Mouse (Mus musculus) c-Kit-positive CD71-positive TER-119-negative erythroid progenitor cells, embryonic 14.5 days (primary cell): ENCODE data around the gene Spaca3.

Source experiments
- DNase-seq: peaks from one replicate; pipeline ENCODE4 v3.0.0-alpha.2; 2013; ENCODE audit warnings: low read depth

Spaca3 gene

GRCm38 (mm10) chr11:80858065-80858464 is at the start of gene Spaca3:
TSS of gene Spaca3 (plus strand) at chr11:80858365.
- DNase-seq: no peak

- DNase-seq: no peak
Measured at GRCm38 (mm10) chr11:80808551-80809070, 49.6 kb upstream of the Spaca3 start.

- DNase-seq: no peak
Measured at GRCm38 (mm10) chr11:80809666-80809992, 48.5 kb upstream of the Spaca3 start.

GRCm38 (mm10) chr11:80809993-80810821 is 48.0 kb upstream of the Spaca3 start, which contains the start of gene Tmem98:
TSS of gene Tmem98 (plus strand) at chr11:80810175.
- no peak for DNase-seq

- no peak for DNase-seq
Measured at GRCm38 (mm10) chr11:80811156-80811555, 47.0 kb upstream of the Spaca3 start.

GRCm38 (mm10) chr11:80815354-80815753 is 42.8 kb upstream of the Spaca3 start:
- DNase-seq: no peak

GRCm38 (mm10) chr11:80818060-80818697 is 40.0 kb upstream of the Spaca3 start:
- peak; percentile 85 for DNase-seq

- DNase-seq: no peak
Measured at GRCm38 (mm10) chr11:80820085-80820484, 38.1 kb upstream of the Spaca3 start.

GRCm38 (mm10) chr11:80821296-80821695 is 36.9 kb upstream of the Spaca3 start:
- no peak for DNase-seq

GRCm38 (mm10) chr11:80821794-80822193 is 36.4 kb upstream of the Spaca3 start:
- DNase-seq: no peak

- no peak for DNase-seq
Measured at GRCm38 (mm10) chr11:80835395-80835794, 22.8 kb upstream of the Spaca3 start.

GRCm38 (mm10) chr11:80835841-80836240 is 22.3 kb upstream of the Spaca3 start:
- no peak for DNase-seq

GRCm38 (mm10) chr11:80838724-80839123 is 19.4 kb upstream of the Spaca3 start:
- no peak for DNase-seq

GRCm38 (mm10) chr11:80843435-80843834 is 14.7 kb upstream of the Spaca3 start:
- no peak for DNase-seq

- no peak for DNase-seq
Measured at GRCm38 (mm10) chr11:80845486-80845885, 12.7 kb upstream of the Spaca3 start.

GRCm38 (mm10) chr11:80846115-80846514 is 12.1 kb upstream of the Spaca3 start:
- DNase-seq: no peak

- DNase-seq: no peak
Measured at GRCm38 (mm10) chr11:80848131-80848530, 10.0 kb upstream of the Spaca3 start.

GRCm38 (mm10) chr11:80851859-80852258 is 6.3 kb upstream of the Spaca3 start:
- DNase-seq: peak; percentile 29

- DNase-seq: no peak
Measured at GRCm38 (mm10) chr11:80853014-80853413, 5.2 kb upstream of the Spaca3 start.

- DNase-seq: no peak
Measured at GRCm38 (mm10) chr11:80854430-80854829, 3.7 kb upstream of the Spaca3 start.

- DNase-seq: peak; percentile 29
Measured at GRCm38 (mm10) chr11:80854908-80855307, 3.3 kb upstream of the Spaca3 start.

- DNase-seq: no peak
Measured at GRCm38 (mm10) chr11:80856827-80857226, 1.3 kb upstream of the Spaca3 start.

- no peak for DNase-seq
Measured at GRCm38 (mm10) chr11:80862941-80863340, 4.8 kb downstream of the Spaca3 start.
